Mouse (Mus musculus): ENCODE results near the gene Clec12a. TPM values are rescaled to one million over a fixed set of nuclear protein-coding genes. Genes with fewer than 3 reads are reported as not detected.
"Not testable (repeated sequence)": the region's sequence is repeated elsewhere in the genome, so short reads cannot be mapped to it uniquely, and the experiment has no call there.

The Clec12a gene
- polyA plus RNA-seq (2012; rRNA removed), result 5.6 and 5.7 TPM in 2 replicates

GRCm38 (mm10) chr6:129342391-129342790 lies at the start of gene Clec12a:
TSS of gene Clec12a (plus strand) at chr6:129342691.
- DNase-seq (ENCODE audit: low spot score), result not testable (repeated sequence)

- DNase-seq (ENCODE audit: low spot score), result no peak
Measured at GRCm38 (mm10) chr6:129304180-129304579, 38.3 kb upstream of the Clec12a start.

GRCm38 (mm10) chr6:129312499-129312898 lies 30.0 kb upstream of the Clec12a start:
- no peak for DNase-seq (ENCODE audit: low spot score)

GRCm38 (mm10) chr6:129314655-129315168 lies 27.8 kb upstream of the Clec12a start:
- no peak for DNase-seq (ENCODE audit: low spot score)

DNA sequence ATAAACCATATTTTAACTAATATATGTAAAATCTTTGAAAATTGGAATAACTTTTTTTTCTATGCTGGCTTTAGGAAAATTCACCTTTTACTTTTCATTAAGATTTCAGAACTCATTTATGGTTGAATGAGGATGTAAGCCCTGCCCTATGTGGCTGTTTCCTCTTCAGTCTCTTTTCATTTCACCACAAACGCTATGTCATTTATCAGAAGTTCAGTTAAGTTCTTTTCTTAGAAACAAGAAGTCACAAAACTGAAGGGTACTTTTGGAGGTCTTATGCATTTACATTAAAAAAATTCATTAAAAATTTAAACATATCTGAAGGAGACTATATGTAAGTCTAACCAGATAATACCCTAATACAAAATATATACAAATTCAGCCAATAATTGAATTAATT lies 26.8 kb upstream of the Clec12a start:
- DNase-seq (ENCODE audit: low spot score), result no peak

DNA sequence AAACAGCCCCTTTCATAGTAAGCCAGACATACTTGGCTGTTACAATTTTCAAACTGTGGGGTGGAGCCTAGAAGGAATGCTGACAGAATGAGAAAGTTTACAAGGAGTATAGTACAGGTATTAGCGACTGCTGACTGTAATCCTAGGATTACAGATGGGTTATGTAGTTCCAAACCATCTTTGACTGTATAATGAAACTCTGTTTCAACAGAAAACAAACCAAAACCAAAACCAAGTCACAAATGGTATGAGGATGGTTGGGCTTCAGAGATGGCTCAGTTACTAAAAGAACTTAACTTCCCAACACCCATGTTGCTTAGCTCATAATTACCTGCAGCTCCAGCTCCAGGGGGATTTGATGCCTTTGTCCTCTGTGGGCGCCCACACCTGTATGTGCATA lies 26.0 kb upstream of the Clec12a start:
- DNase-seq (ENCODE audit: low spot score), result no peak

DNA sequence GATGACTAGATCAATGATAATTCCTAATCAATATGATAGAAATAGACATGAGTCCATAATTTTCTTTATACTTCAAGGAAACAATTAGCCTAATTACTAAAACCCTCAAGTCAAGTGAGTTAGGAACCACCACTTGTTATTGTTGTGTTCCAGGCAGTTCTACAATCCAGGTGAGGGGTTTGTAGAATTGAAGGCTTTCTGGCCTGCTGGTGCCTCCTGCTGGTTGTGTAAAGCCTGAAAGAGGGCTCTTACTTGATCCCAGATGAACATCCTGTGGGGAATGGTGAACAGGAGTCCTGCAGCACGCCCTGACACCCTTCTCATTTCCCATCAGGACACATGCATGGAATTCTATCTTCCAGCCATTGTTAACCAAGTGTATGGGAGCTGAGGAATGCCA lies 24.1 kb upstream of the Clec12a start:
- DNase-seq (ENCODE audit: low spot score), result no peak

GRCm38 (mm10) chr6:129319331-129319730 lies 23.2 kb upstream of the Clec12a start:
- no peak for DNase-seq (ENCODE audit: low spot score)

DNA sequence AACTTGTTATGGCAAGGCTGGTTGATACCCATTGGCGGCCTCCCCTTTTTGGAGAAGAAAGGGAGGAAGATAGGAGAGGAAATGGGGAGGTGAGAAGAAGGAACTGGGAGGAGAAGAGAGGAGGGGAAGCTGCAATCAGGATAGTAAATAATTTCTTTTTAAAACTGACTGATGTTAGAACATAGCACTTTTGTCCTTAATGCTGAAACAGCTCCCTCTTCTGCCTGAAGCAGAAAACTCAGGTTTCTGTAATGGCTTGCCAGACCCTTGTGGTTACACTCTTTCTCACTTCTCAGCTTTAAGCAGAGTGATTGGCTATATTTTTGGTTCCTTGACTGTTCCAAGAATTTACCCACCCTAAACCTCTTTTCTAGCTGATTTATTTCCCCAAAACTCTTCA lies 16.5 kb upstream of the Clec12a start:
- no peak for DNase-seq (ENCODE audit: low spot score)

GRCm38 (mm10) chr6:129326568-129327150 lies 15.8 kb upstream of the Clec12a start:
- DNase-seq (ENCODE audit: low spot score), result no peak

GRCm38 (mm10) chr6:129331610-129332009 lies 10.9 kb upstream of the Clec12a start, which contains the start of gene 4922502D21Rik:
TSS of gene 4922502D21Rik (minus strand) at chr6:129331796.
- no peak for DNase-seq (ENCODE audit: low spot score)

DNA sequence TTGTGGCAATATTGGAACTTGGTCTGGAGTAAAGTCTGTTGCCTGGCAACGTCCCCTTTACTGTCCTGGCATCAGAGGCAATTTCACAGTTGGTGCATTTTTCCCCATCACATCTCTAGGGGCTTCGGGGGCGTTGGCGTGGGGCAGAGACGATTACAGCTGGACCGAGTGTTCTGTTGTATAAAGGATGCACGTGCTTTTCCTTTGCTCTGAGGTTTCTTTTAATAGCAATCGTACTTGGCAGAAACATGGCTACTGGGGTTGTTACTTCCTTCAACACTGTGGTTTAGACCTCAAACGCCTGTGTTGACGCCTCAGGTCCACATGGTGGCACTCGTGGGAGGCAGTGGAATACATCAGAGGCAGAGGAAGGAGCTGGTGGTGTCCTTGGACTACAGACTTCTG lies 8.8 kb upstream of the Clec12a start:
- no peak for DNase-seq (ENCODE audit: low spot score)

DNA sequence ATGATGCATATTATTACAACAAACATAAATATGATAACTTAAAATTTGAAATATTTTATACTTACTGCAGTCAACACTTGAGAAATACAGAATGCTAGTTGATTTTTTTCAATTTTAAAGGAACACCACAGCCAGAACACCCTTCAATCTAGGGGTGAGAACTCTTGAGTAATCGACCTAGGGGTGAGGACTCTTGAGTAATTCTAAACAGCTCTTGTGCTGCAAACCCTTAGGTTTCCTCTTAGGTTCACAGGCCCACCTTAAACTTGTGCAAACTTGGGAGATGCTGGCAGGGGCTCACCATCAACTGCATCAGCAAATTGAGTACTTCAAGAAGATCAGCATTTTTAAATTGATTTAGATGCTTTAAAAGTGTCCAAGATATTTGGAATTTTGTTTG lies 4.7 kb upstream of the Clec12a start:
- DNase-seq (ENCODE audit: low spot score), result no peak

- DNase-seq (ENCODE audit: low spot score), result no peak
Measured at GRCm38 (mm10) chr6:129344408-129344807, 1.9 kb downstream of the Clec12a start.

GRCm38 (mm10) chr6:129349524-129350352 lies 7.2 kb downstream of the Clec12a start:
- no peak for DNase-seq (ENCODE audit: low spot score)

DNA sequence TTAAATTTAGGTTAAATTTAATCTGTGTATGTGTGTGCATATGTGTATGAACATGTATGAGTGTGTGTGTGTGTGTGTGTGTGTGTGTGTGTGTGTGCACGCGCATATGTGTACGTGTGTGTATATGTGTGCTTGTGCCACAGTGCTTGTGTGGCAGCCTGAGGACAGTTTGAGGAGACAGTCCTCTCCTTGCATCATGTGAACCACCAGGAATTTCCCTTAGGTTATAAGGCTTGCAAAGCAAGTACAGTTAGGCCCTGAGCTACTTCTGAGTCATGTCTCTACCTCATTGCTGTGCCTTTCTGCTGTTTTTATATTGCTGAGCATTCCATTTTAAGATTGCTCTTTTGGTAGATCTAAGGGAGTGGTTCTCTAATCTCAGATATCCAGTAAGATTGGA lies 8.6 kb downstream of the Clec12a start:
- no peak for DNase-seq (ENCODE audit: low spot score)

- DNase-seq (ENCODE audit: low spot score), result no peak
Measured at GRCm38 (mm10) chr6:129355774-129356173, 13.3 kb downstream of the Clec12a start.

DNA sequence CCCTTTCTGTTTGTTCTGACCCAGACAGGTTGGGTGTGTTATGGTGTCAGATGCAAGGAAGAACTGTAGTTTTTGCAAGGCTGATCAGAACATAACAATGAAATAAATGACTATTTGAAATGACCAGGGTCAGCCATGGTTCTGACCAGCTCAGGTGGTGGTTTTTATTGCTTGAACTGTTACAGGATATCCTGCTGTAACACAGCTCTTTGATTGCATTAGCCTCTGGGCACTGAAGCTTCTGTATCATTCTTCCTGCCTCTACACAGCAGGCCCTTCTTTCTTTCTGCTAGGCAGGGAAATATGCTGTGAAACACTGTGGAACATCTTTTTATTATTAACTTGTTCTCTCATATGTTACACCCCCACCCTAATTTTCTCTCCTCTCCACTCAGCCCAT lies 13.9 kb downstream of the Clec12a start:
- no peak for DNase-seq (ENCODE audit: low spot score)

DNA sequence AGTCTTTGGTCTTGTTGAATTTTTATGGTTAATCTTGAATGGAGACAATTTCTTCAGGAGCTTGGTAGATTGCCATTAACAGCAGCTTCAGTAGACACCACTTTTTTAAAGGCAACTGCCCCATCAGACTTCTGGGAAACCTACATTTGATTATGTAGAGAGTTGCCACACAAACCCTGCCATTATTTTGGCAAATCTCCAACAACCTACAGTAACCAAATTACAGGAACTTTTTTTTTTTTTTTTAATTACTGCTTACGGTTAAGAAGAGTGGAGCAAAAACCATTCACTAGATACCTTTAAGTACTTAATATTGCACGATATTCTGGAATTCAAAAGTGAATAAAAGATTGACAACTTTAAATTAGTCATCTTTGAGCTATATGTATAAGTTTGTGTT lies 17.0 kb downstream of the Clec12a start:
- DNase-seq (ENCODE audit: low spot score), result no peak

GRCm38 (mm10) chr6:129363942-129364341 lies 21.5 kb downstream of the Clec12a start:
- no peak for DNase-seq (ENCODE audit: low spot score)

DNA sequence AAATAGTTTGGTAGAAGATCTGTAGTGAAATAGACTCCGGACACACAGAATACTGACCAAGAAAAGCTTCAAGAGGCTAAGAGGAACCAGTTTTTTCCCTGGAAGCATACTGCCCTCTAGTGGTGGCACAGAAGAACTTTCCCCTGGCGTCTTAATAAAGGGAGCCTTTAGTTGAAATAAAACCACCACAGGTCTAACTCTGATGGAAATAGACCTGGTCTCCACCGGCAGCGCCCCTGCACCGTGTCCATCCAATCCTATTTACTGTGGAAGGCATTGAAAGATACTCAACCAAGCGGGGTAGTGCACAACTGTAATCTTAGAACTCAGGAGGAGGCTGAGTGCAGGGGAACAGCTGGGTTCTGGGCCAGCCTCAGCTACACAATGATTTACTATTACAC lies 23.5 kb downstream of the Clec12a start:
- no peak for DNase-seq (ENCODE audit: low spot score)

- DNase-seq (ENCODE audit: low spot score), result no peak
Measured at GRCm38 (mm10) chr6:129369374-129370132, 27.1 kb downstream of the Clec12a start.

Measured in urinary bladder, adult 2 months (tissue).